Mouse (Mus musculus): ENCODE results near the gene Lypd6b. TPM values are rescaled to one million over a fixed set of nuclear protein-coding genes. Genes with fewer than 3 reads are reported as not detected.

The Lypd6b gene
- total RNA-seq, 2 experiments from 2014 or later = 3.9 to 4.0 TPM

DNA sequence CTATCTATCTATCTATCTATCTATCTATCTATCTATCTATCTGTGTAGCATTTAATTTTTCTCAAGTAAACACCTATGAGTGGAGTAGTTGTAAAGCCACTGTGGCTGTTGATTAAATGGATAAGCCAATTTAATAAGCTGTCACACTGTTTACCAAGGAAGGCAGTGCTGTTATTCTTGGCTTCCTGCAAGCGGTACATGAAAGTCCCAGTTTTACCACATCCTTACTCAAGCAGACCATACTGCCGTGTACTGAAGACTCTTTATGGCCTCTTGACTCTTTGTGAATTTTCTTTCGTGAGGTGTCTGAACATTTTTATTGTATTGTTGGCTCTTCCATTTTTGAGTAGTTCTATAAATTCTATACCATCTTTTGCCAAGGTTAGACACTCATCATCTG is 58.6 kb downstream of the Lypd6b start:
- H3K4me3 ChIP-seq = no peak overlapping the region
- no peak overlapping the region for H3K27ac ChIP-seq
- DNase-seq (ENCODE audit: low spot score in 2 of 2) = no peak
- no peak for TF ChIP-seq CTCF (conservative IDR thresholded peaks at IDR 0.05)

GRCm38 (mm10) chr2:49846880-49847279 is 59.4 kb downstream of the Lypd6b start:
- no peak for TF ChIP-seq CTCF (conservative IDR thresholded peaks at IDR 0.05)
- Histone ChIP-seq H3K27ac (no peak overlapping the region), H3K4me3 (no peak overlapping the region)
- DNase-seq (ENCODE audit: low spot score in 2 of 2) = no peak

DNA sequence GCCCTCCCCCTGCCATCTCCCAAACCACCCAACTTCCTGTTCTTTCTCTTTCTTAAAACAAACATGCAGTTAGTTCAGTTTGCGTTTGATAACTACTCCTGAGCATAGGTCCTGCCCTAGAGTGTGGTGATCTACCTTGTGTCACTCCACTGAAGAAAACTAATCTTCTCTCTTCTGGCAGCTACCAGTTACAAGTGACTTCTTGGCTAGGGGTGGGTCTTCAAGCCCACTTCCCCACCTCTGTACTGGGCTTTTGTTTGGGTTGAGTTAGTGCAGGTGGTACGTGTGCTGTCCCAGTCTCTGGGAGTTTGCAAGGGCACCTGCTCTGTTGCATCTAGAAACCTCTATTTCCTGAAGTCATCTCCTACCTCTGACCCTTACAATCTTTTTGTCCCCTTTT is 60.3 kb downstream of the Lypd6b start:
- no peak overlapping the region for H3K27ac ChIP-seq
- no peak for TF ChIP-seq CTCF (conservative IDR thresholded peaks at IDR 0.05)
- H3K4me3 ChIP-seq = no peak overlapping the region
- no peak for DNase-seq (ENCODE audit: low spot score in 2 of 2)

GRCm38 (mm10) chr2:49849771-49850170 is 62.3 kb downstream of the Lypd6b start:
- no peak overlapping the region for H3K4me3 ChIP-seq
- no peak for TF ChIP-seq CTCF (conservative IDR thresholded peaks at IDR 0.05)
- no peak overlapping the region for H3K27ac ChIP-seq
- no peak for DNase-seq (ENCODE audit: low spot score in 2 of 2)

- no peak for TF ChIP-seq CTCF (conservative IDR thresholded peaks at IDR 0.05)
- H3K4me3 ChIP-seq = no peak overlapping the region
- no peak for DNase-seq (ENCODE audit: low spot score in 2 of 2)
- H3K27ac ChIP-seq = no peak overlapping the region
Measured at GRCm38 (mm10) chr2:49851977-49852376, 64.5 kb downstream of the Lypd6b start.

DNA sequence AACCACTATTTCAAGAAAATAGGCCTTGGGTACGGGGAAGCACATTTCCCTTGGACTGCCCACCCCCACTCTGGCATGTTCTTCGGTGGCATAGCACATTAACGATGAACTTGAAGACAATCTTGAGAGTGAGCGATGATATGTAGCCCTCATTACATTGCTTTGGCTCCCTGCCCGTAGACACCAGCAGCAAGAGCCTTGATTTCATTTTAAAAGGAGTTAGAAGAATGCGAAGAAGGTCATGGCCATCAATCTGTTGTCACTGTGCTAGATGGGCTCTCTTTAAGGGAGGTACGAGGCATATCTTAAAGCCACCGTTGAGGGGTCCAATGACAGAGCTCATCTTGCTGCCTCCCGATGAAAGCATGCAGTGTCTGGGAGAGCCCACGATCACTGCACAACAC is 68.7 kb downstream of the Lypd6b start:
- DNase-seq (ENCODE audit: low spot score in 2 of 2) = no peak
- H3K4me3 ChIP-seq = no peak overlapping the region
- TF ChIP-seq CTCF (conservative IDR thresholded peaks at IDR 0.05) = no peak
- H3K27ac ChIP-seq = no peak overlapping the region

DNA sequence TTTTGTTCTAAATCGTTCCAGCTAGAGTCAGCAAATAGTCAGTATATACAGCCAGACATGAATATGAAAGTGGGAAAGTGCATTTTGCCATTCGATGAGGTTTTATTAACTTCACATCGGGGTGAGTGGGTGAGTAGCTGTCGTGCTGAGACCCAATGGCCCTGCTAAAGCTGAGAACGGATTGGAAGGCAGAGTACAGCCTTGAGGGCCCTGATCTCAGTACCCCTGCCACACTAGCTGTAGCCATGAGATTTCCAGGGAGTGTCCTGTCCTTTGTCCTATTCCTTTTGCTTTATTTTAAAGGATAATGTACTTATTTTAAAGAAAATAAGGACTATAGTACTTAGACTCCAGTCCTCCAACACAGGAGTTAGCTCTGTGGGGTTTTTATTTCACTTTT is 69.1 kb downstream of the Lypd6b start:
- no peak for DNase-seq (ENCODE audit: low spot score in 2 of 2)
- H3K4me3 ChIP-seq = no peak overlapping the region
- no peak for TF ChIP-seq CTCF (conservative IDR thresholded peaks at IDR 0.05)
- H3K27ac ChIP-seq = no peak overlapping the region

DNA sequence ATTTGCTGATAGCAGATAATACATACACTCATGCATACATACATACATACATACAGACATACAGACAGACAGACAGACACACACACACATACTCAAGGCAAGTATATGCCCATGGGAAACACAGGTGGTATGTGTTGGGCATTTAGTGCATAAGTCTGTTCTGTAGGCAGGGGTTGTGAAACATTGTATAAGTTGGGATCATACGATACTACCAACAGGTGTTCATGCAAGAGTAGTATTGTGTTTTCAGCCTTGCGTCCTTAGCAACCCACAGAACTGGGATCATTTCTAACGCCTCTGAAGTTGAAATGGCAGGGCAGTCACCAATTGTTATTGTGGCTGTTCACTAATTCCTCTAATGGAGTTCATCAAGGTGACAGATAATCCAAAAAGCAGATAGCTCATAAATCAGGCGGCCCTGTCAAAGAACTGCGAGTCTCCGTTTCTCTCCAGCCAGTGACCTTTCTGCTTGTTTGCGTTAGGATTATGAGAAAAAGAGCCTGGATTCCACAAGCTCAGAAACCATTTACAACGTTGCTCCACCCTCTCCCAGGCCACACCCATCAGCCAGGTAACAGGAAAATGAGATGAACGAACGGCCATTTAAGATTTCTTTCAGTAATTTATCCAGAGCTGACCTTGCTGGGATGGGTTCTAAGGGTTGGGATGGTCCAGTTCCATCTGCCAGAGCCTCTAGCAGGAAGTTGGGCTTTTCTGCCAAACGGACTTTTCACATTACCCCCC is 72.9 kb downstream of the Lypd6b start:
- TF ChIP-seq CTCF (conservative IDR thresholded peaks at IDR 0.05) = no peak
- DNase-seq (ENCODE audit: low spot score in 2 of 2) = no peak

GRCm38 (mm10) chr2:49860969-49861592 is 73.6 kb downstream of the Lypd6b start:
- no peak for DNase-seq (ENCODE audit: low spot score in 2 of 2)
- H3K4me3 ChIP-seq = no peak overlapping the region
- no peak overlapping the region for H3K27ac ChIP-seq
- no peak for TF ChIP-seq CTCF (conservative IDR thresholded peaks at IDR 0.05)

More for the DNA sequence above, 72.9 kb downstream of the Lypd6b start:
- Histone ChIP-seq H3K27ac (no peak overlapping the region), H3K4me3 (no peak overlapping the region)

DNA sequence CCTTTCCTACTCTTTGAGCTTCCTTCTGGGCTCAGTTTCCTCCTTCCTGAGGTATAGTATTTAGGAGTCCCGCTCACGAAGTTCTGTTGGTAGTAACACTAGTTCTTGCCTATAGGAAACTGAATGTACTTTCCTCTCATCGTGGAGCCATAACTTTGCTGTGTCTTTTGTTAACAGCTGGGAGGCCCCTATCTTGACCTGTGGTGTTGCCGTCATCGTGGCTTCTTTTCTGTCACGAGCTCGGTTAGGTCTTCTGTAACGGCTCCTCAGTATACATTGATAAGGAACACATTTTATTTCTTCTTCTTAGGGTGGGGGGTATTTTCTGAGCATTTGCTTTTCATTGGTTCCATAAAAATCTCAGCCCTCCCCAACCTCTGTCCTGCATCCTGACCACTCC is 74.2 kb downstream of the Lypd6b start:
- Histone ChIP-seq H3K4me3 (no peak overlapping the region), H3K27ac (no peak overlapping the region)
- no peak for TF ChIP-seq CTCF (conservative IDR thresholded peaks at IDR 0.05)
- DNase-seq (ENCODE audit: low spot score in 2 of 2) = no peak

GRCm38 (mm10) chr2:49868116-49868858 is 80.8 kb downstream of the Lypd6b start:
- DNase-seq (ENCODE audit: low spot score in 2 of 2) = no peak
- no peak for TF ChIP-seq CTCF (conservative IDR thresholded peaks at IDR 0.05)
- peak overlapping the region; percentile 43; the same call in 1 of the 2 replicates for H3K27ac ChIP-seq
- H3K4me3 ChIP-seq = no peak overlapping the region

- Histone ChIP-seq H3K27ac (peak overlapping the region; percentile 43; the same call in 1 of the 2 replicates), H3K4me3 (no peak overlapping the region)
- peak; percentile 15 to 73 for DNase-seq (ENCODE audit: low spot score in 2 of 2)
- TF ChIP-seq CTCF (conservative IDR thresholded peaks at IDR 0.05) = no peak
Measured at GRCm38 (mm10) chr2:49869044-49869443, 81.6 kb downstream of the Lypd6b start.

GRCm38 (mm10) chr2:49869782-49870514 is 82.5 kb downstream of the Lypd6b start:
- DNase-seq (ENCODE audit: low spot score in 2 of 2) = no peak
- Histone ChIP-seq H3K4me3 (no peak overlapping the region), H3K27ac (0 out of 2 replicates have a peak overlapping the region, but pooled peaks have one; percentile 39)
- no peak for TF ChIP-seq CTCF (conservative IDR thresholded peaks at IDR 0.05)
